Mouse (Mus musculus): ENCODE data around the gene Hdac1.

- TF ChIP-seq POLR2A (IDR thresholded peaks at IDR 0.05; ENCODE audit: borderline replicate concordance, extremely low read depth, insufficient read depth, insufficient read length, poor library complexity, severe bottlenecking) (no peak), CTCF (IDR thresholded peaks at IDR 0.05; ENCODE audit: borderline replicate concordance, extremely low read depth, insufficient read depth, insufficient read length) (no peak)
Measured at GRCm38 (mm10) chr4:129563718-129564117, 21.2 kb upstream of the Hdac1 start.
